Mouse (Mus musculus): ENCODE measurements around the gene Zfp775. TPM values are rescaled to one million over a fixed set of nuclear protein-coding genes. Genes with fewer than 3 reads are reported as not detected.

The Zfp775 gene
- total and polyA plus RNA-seq, 3 experiments, result 3.2 to 6.5 (median 3.5) TPM

DNA sequence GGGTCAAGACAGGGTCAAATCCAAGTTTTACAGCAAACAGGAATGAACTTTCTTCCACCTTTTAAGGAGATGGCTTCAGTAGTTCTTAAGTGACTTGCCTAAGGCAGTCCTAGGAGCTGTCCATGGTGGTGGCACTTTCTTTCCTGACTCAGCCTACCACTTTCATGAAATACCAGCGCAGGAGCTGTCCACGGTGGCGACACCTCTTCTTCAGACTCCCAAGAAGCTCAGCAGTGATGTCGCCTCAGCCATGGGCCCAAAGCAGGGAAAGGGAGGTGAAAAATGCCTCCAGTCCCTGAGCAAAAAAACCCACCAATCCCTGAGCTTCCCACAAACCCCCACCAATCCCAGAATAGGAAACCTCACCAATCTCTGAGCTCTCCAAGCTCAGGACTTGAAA is 48.9 kb upstream of the Zfp775 start:
- no peak overlapping the region for H3K9ac ChIP-seq (ENCODE audit: insufficient read depth, low read depth)
- no peak overlapping the region for H3K4me3 ChIP-seq (replicated peaks in 1 of 3; ENCODE audit: low read depth in 2 of 3, low read length in 2 of 3, poor library complexity in 1 of 3)
- H3K4me1 ChIP-seq (ENCODE audit: control insufficient read depth in 1 of 2, insufficient read depth in 2 of 2), result peaks cover 4 to 14% of the 10 kb centered on the region in 2 experiments
- H3K27me3 ChIP-seq (replicated peaks), result peaks cover 41% of the 10 kb centered on the region
- H3K27ac ChIP-seq (ENCODE audit: insufficient read depth, low read depth), result no peak overlapping the region
- TF ChIP-seq PAX5 (IDR thresholded peaks at IDR 0.05; ENCODE audit: low read length) (no peak), ELF1 (IDR thresholded peaks at IDR 0.05; ENCODE audit: low read depth, low read length) (no peak), MXI1 (IDR thresholded peaks at IDR 0.05; ENCODE audit: low read depth, low read length) (peak; percentile 94), CHD1 (IDR thresholded peaks at IDR 0.05; ENCODE audit: low read depth, low read length) (no peak), SMC3 (IDR thresholded peaks at IDR 0.05; ENCODE audit: low read depth, low read length) (no peak), NRF1 (IDR thresholded peaks at IDR 0.05; ENCODE audit: low read depth, low read length) (no peak), SIN3A (IDR thresholded peaks at IDR 0.05; ENCODE audit: low read length) (peak; percentile 98)
- H3K9me3 ChIP-seq (replicated peaks; ENCODE audit: low read length), result no peaks in the 10 kb centered on the region
- no peak overlapping the region for H3K4me2 ChIP-seq (ENCODE audit: insufficient read depth, low read depth, poor library complexity, severe bottlenecking)
- in situ Hi-C loops (cut with MboI; ENCODE audit: low pct_ligation_motif_present, low pct_unique_long_range_greater_than_20kb, low sequenced_read_pairs), result no loop called here
- dilution Hi-C loops (cut with MboI; ENCODE audit: extremely low pct_ligation_motif_present, extremely low pct_unique_long_range_greater_than_20kb, low sequenced_read_pairs), result no loop called here
- no peaks in the 10 kb centered on the region for H3K79me2 ChIP-seq (replicated peaks; ENCODE audit: control insufficient read depth, extremely low read depth, insufficient read depth, poor library complexity, severe bottlenecking)
- peaks cover 0 to 7% of the 10 kb centered on the region in 2 experiments for H3K36me3 ChIP-seq (replicated peaks in 1 of 2; ENCODE audit: control insufficient read depth in 1 of 2, insufficient read depth in 1 of 2, low read length in 1 of 2)
- DNase-seq (ENCODE audit: extremely low read depth), result peak; percentile 73

DNA sequence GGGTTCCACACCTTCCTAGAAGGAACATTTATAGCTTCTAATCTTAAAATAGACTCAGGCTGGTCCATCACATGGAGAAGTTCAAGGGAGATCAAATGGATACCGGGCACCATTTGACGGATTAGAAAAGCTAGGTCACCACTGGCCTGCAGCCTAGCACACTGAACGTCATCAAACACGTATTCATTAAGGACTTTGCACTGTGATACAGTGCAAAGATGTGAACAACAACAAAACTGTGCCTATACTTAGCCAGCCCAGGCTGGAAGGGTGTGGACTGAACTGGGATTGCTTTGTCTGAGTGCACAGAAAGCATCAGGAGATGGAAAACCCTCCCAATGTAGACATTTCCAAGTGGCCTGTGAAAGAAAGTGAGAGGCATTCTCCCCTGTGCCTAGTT is 48.0 kb upstream of the Zfp775 start:
- no peak for TF ChIP-seq EP300 (IDR thresholded peaks at IDR 0.05; ENCODE audit: low read length)
- no peak for TF ChIP-seq NELFE (IDR thresholded peaks at IDR 0.05; ENCODE audit: low read depth, low read length)
- no peak for TF ChIP-seq MAZ (IDR thresholded peaks at IDR 0.05; ENCODE audit: low read depth, low read length)
- no peak for TF ChIP-seq CTCF (conservative IDR thresholded peaks at IDR 0.05 in 1 of 2, IDR thresholded peaks at IDR 0.05 in 1 of 2; ENCODE audit: low read depth in 2 of 2, low read length in 2 of 2)
- no peak for TF ChIP-seq SMC3 (IDR thresholded peaks at IDR 0.05; ENCODE audit: low read depth, low read length)
- TF ChIP-seq USF1 (IDR thresholded peaks at IDR 0.05; ENCODE audit: low read depth, low read length), result no peak
- in situ Hi-C loops (cut with MboI; ENCODE audit: low pct_ligation_motif_present, low pct_unique_long_range_greater_than_20kb, low sequenced_read_pairs), result no loop called here
- H3K4me1 ChIP-seq (ENCODE audit: control insufficient read depth in 1 of 2, insufficient read depth in 2 of 2), result peaks cover 4 to 14% of the 10 kb centered on the region in 2 experiments
- H3K4me2 ChIP-seq (ENCODE audit: insufficient read depth, low read depth, poor library complexity, severe bottlenecking), result peak overlapping the region; percentile 83
- dilution Hi-C loops (cut with MboI; ENCODE audit: extremely low pct_ligation_motif_present, extremely low pct_unique_long_range_greater_than_20kb, low sequenced_read_pairs), result no loop called here
- DNase-seq (ENCODE audit: extremely low read depth), result no peak
- H3K36me3 ChIP-seq (replicated peaks in 1 of 2; ENCODE audit: control insufficient read depth in 1 of 2, insufficient read depth in 1 of 2, low read length in 1 of 2), result peaks cover 0 to 8% of the 10 kb centered on the region in 2 experiments
- no peaks in the 10 kb centered on the region for H3K79me2 ChIP-seq (replicated peaks; ENCODE audit: control insufficient read depth, extremely low read depth, insufficient read depth, poor library complexity, severe bottlenecking)
- peak overlapping the region; percentile 74; the same call in 1 of the 2 replicates for H3K9ac ChIP-seq (ENCODE audit: insufficient read depth, low read depth)
- no peaks in the 10 kb centered on the region for H3K9me3 ChIP-seq (replicated peaks; ENCODE audit: low read length)
- H3K27me3 ChIP-seq (replicated peaks), result peaks cover 32% of the 10 kb centered on the region
- H3K4me3 ChIP-seq (replicated peaks in 1 of 3; ENCODE audit: low read depth in 2 of 3, low read length in 2 of 3, poor library complexity in 1 of 3), result peak overlapping the region in 2 of 3 experiments; percentile 63 to 87
- no peak overlapping the region for H3K27ac ChIP-seq (ENCODE audit: insufficient read depth, low read depth)

DNA sequence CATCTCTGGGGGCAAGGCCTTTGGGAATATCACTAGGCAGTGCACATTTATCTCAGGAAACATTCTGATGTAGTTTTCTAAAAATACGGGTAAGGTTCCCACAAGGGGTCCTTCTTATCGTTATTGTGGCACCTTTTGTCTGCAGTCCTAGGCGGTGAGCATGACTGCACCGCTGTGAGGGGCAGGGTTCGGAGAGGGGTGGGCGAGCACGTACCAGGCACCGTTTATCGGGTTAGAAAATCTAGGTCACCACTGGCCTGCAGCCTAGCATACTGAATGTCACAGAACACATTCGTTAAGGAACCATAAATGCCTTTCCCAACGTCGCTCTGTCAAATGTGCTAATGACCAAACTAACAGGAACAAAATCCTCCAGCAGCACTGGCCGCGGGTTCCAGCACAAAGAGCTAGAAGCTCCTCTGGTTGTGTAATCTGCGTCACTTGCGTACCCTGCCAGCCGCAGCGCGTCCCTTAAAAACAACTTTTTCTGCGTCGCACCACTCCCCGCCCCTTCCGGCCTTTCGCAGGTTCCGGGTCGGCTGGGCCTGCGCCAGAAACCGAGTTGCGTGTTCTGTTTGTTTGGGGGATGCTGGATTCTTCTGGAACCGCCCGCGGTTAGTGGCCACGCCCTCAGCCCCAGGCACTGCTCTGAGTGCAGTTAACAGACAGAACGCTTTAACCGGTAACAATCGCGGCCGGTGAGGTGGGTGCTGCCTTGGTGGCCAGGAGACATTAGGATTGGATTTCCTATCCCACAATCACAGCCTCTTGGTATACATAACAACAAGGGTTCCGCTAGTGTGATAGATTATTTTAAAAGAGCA is 47.4 kb upstream of the Zfp775 start, which contains the start of gene Lrrc61:
Gene Lrrc61 (plus strand): TSS at position 517 of the 824 bp plus-strand sequence.
- DNase-seq (ENCODE audit: extremely low read depth), result peak; percentile 96
- Histone ChIP-seq H3K36me3 (replicated peaks in 1 of 2; ENCODE audit: control insufficient read depth in 1 of 2, insufficient read depth in 1 of 2, low read length in 1 of 2) (peaks cover 0 to 12% of the 10 kb centered on the region in 2 experiments), H3K79me2 (replicated peaks; ENCODE audit: control insufficient read depth, extremely low read depth, insufficient read depth, poor library complexity, severe bottlenecking) (no peaks in the 10 kb centered on the region), H3K27me3 (replicated peaks) (peaks cover 29% of the 10 kb centered on the region), H3K4me3 (replicated peaks in 1 of 3; ENCODE audit: low read depth in 2 of 3, low read length in 2 of 3, poor library complexity in 1 of 3) (peak within 1 kb of the TSS; percentile 63 to 87 (median 71)), H3K4me1 (ENCODE audit: control insufficient read depth in 1 of 2, insufficient read depth in 2 of 2) (peaks cover 4 to 14% of the 10 kb centered on the region in 2 experiments), H3K9me3 (replicated peaks; ENCODE audit: low read length) (no peaks in the 10 kb centered on the region), H3K4me2 (ENCODE audit: insufficient read depth, low read depth, poor library complexity, severe bottlenecking) (peak within 1 kb of the TSS; percentile 83), H3K9ac (ENCODE audit: insufficient read depth, low read depth) (peak within 1 kb of the TSS; percentile 76), H3K27ac (ENCODE audit: insufficient read depth, low read depth) (peak within 1 kb of the TSS; percentile 45)
- in situ Hi-C loops (cut with MboI; ENCODE audit: low pct_ligation_motif_present, low pct_unique_long_range_greater_than_20kb, low sequenced_read_pairs) (loop anchor here (5.0 kb wide), 1 partner anchor 73 kb away; the partner anchor contains the start of gene AI854703), dilution Hi-C loops (cut with MboI; ENCODE audit: extremely low pct_ligation_motif_present, extremely low pct_unique_long_range_greater_than_20kb, low sequenced_read_pairs) (no loop called here)
- TF ChIP-seq SMC3 (IDR thresholded peaks at IDR 0.05; ENCODE audit: low read depth, low read length), result no peak
- no peak for TF ChIP-seq CHD2 (IDR thresholded peaks at IDR 0.05; ENCODE audit: low read length)
- no peak for TF ChIP-seq ZNF384 (IDR thresholded peaks at IDR 0.05; ENCODE audit: low read depth, low read length)
- no peak for TF ChIP-seq EP300 (IDR thresholded peaks at IDR 0.05; ENCODE audit: low read length)
- TF ChIP-seq UBTF (IDR thresholded peaks at IDR 0.05; ENCODE audit: low read depth, low read length), result no peak
- TF ChIP-seq BHLHE40 (IDR thresholded peaks at IDR 0.05; ENCODE audit: low read depth, low read length), result no peak
- peak; percentile 85 for TF ChIP-seq NRF1 (IDR thresholded peaks at IDR 0.05; ENCODE audit: low read depth, low read length)
- TF ChIP-seq TCF12 (IDR thresholded peaks at IDR 0.05; ENCODE audit: low read depth, low read length), result peak; percentile 70
- TF ChIP-seq MAFK (IDR thresholded peaks at IDR 0.05; ENCODE audit: insufficient replicate concordance, low read length), result no peak
- TF ChIP-seq JUN (IDR thresholded peaks at IDR 0.05; ENCODE audit: insufficient read depth, low read depth, low read length), result no peak
- no peak for TF ChIP-seq ZKSCAN1 (IDR thresholded peaks at IDR 0.05; ENCODE audit: borderline replicate concordance, low read depth, low read length)
- TF ChIP-seq POLR2AphosphoS2 (IDR thresholded peaks at IDR 0.05; ENCODE audit: low read depth, low read length), result no peak; the same call in 1 of the 2 replicates
- peak; percentile 75 for TF ChIP-seq SIN3A (IDR thresholded peaks at IDR 0.05; ENCODE audit: low read length)
- TF ChIP-seq RCOR1 (conservative IDR thresholded peaks at IDR 0.05; ENCODE audit: low read depth, low read length), result no peak
- no peak for TF ChIP-seq MXI1 (IDR thresholded peaks at IDR 0.05; ENCODE audit: low read depth, low read length)
- peak; percentile 80 for TF ChIP-seq TBP (conservative IDR thresholded peaks at IDR 0.05; ENCODE audit: low read depth, low read length)
